Mouse (Mus musculus) myocyte (in vitro differentiated cells): ENCODE data around the gene Ybx3. TPM values are rescaled to one million over a fixed set of nuclear protein-coding genes. Genes with fewer than 3 reads are reported as not detected.

ENCODE experiments used
- H3K27me3 ChIP-seq: one replicate; pipeline ENCODE4 v1.6.1; 2011; ENCODE audit not compliant: control insufficient read depth, insufficient read depth, insufficient read length
- H3K36me3 ChIP-seq: one replicate; pipeline ENCODE4 v1.6.1; 2011; ENCODE audit not compliant: control insufficient read depth, insufficient read depth
- H3K4me2 ChIP-seq: one replicate; pipeline ENCODE4 v1.6.1; 2011; ENCODE audit warnings: low read depth, control low read depth
- H3K4me3 ChIP-seq: one replicate; pipeline ENCODE4 v1.5.1; 2011; ENCODE audit warnings: mild to moderate bottlenecking, control low read depth, moderate library complexity
- H3K79me2 ChIP-seq: one replicate; pipeline ENCODE4 v1.6.1; 2011; ENCODE audit not compliant: control insufficient read depth, insufficient read depth
- H3ac ChIP-seq: one replicate; pipeline ENCODE4 v1.6.1; 2011; ENCODE audit not compliant: control insufficient read depth, insufficient read length
- CEBPB ChIP-seq: IDR thresholded peaks from 2 replicates; pipeline ENCODE4 v1.6.1; 2011; ENCODE audit warnings: mild to moderate bottlenecking, moderate library complexity; ENCODE audit not compliant: poor library complexity, insufficient read depth, severe bottlenecking
- E2F4 ChIP-seq: IDR thresholded peaks from one replicate; pipeline ENCODE4 v1.6.1; 2011; ENCODE audit warnings: mild to moderate bottlenecking, control low read depth, moderate library complexity; ENCODE audit not compliant: insufficient read depth
- MAX ChIP-seq: IDR thresholded peaks from one replicate; pipeline ENCODE4 v1.6.1; 2011; ENCODE audit warnings: low read depth, mild to moderate bottlenecking, control low read depth
- MYOD1 ChIP-seq, 3 experiments: IDR thresholded peaks; one replicate each; pipeline ENCODE4 v1.6.1; 2011; ENCODE audit warnings: control low read depth in 2 of 3, low read depth in 2 of 3, mild to moderate bottlenecking in 2 of 3, moderate library complexity in 1 of 3; ENCODE audit not compliant: insufficient read length in 2 of 3, control insufficient read depth in 1 of 3
- MYOG ChIP-seq, 3 experiments: IDR thresholded peaks; one replicate each; pipeline ENCODE4 v1.6.1; 2011; ENCODE audit warnings: control low read depth in 2 of 3, low read depth in 2 of 3, mild to moderate bottlenecking in 2 of 3; ENCODE audit not compliant: insufficient read length in 2 of 3, control insufficient read depth in 1 of 3, insufficient read depth in 1 of 3
- POLR2A ChIP-seq: IDR thresholded peaks from one replicate; pipeline ENCODE4 v1.6.1; 2011; ENCODE audit warnings: low read depth, mild to moderate bottlenecking, control low read depth, moderate library complexity; ENCODE audit not compliant: insufficient read length
- POLR2AphosphoS2 ChIP-seq: IDR thresholded peaks from one replicate; pipeline ENCODE4 v1.6.1; 2011; ENCODE audit warnings: low read depth, control low read depth; ENCODE audit not compliant: insufficient read length
- REST ChIP-seq: IDR thresholded peaks from one replicate; pipeline ENCODE4 v1.6.1; 2011; ENCODE audit warnings: mild to moderate bottlenecking, control low read depth, moderate library complexity; ENCODE audit not compliant: insufficient read depth, insufficient read length
- SRF ChIP-seq: IDR thresholded peaks from one replicate; pipeline ENCODE4 v1.6.1; 2011; ENCODE audit warnings: low read depth; ENCODE audit not compliant: control insufficient read depth, insufficient read length
- TCF12 ChIP-seq: IDR thresholded peaks from one replicate; pipeline ENCODE4 v1.6.1; 2011; ENCODE audit warnings: mild to moderate bottlenecking, control low read depth; ENCODE audit not compliant: poor library complexity, insufficient read depth, severe bottlenecking
- TCF3 ChIP-seq: IDR thresholded peaks from one replicate; pipeline ENCODE4 v1.6.1; 2011; ENCODE audit warnings: low read depth, control low read depth; ENCODE audit not compliant: insufficient read length
- USF1 ChIP-seq: IDR thresholded peaks from one replicate; pipeline ENCODE4 v1.6.1; 2011; ENCODE audit warnings: low read depth, mild to moderate bottlenecking, control low read depth, moderate library complexity
- polyA plus RNA-seq: library from polyadenylated mRNA; unstranded; fragments of >200 nt; fragmentation: generic; extraction: Trizol; gene quantifications from one replicate; pipeline ENCODE4 v1.2.1, GENCODE M21; 2012; ENCODE audit warnings: missing spikeins

Ybx3 gene
- polyA plus RNA-seq, 1 experiment = 768 TPM

- Histone ChIP-seq H3ac (no peak overlapping the region), H3K4me3 (no peak overlapping the region), H3K4me2 (no peak overlapping the region), H3K36me3 (no peaks in the 10 kb centered on the region), H3K79me2 (no peaks in the 10 kb centered on the region), H3K27me3 (no peaks in the 10 kb centered on the region)
- no peak for TF ChIP-seq POLR2A
- no peak for TF ChIP-seq POLR2AphosphoS2
- no peak for TF ChIP-seq CEBPB
- no peak for TF ChIP-seq MYOG (IDR thresholded peaks at IDR 0.05; ENCODE audit: control insufficient read depth in 1 of 3, insufficient read depth in 1 of 3, insufficient read length in 2 of 3, low read depth in 2 of 3)
- TF ChIP-seq TCF3 = no peak
- no peak for TF ChIP-seq TCF12
- TF ChIP-seq E2F4 = no peak
- no peak for TF ChIP-seq USF1
- TF ChIP-seq MYOD1 (IDR thresholded peaks at IDR 0.05; ENCODE audit: control insufficient read depth in 1 of 3, insufficient read length in 2 of 3, low read depth in 2 of 3) = no peak
- no peak for TF ChIP-seq SRF
- TF ChIP-seq MAX = no peak
- no peak for TF ChIP-seq REST
Measured at GRCm38 (mm10) chr6:131419614-131420013, 31.3 kb upstream of the Ybx3 start.

- Histone ChIP-seq H3K4me3 (no peak overlapping the region), H3K27me3 (no peaks in the 10 kb centered on the region), H3K36me3 (no peaks in the 10 kb centered on the region), H3ac (no peak overlapping the region), H3K4me2 (peak overlapping the region; percentile 60), H3K79me2 (no peaks in the 10 kb centered on the region)
- TF ChIP-seq POLR2AphosphoS2 (no peak), TCF12 (no peak), USF1 (no peak), E2F4 (no peak)
Measured at GRCm38 (mm10) chr6:131418770-131419169, 30.5 kb upstream of the Ybx3 start.

GRCm38 (mm10) chr6:131411116-131411843 lies 23.0 kb upstream of the Ybx3 start:
- no peaks in the 10 kb centered on the region for H3K79me2 ChIP-seq
- TF ChIP-seq TCF12 (no peak), USF1 (no peak), REST (no peak), POLR2A (no peak), E2F4 (no peak), SRF (no peak), MAX (no peak), MYOG (IDR thresholded peaks at IDR 0.05; ENCODE audit: control insufficient read depth in 1 of 3, insufficient read depth in 1 of 3, insufficient read length in 2 of 3, low read depth in 2 of 3) (no peak), MYOD1 (IDR thresholded peaks at IDR 0.05; ENCODE audit: control insufficient read depth in 1 of 3, insufficient read length in 2 of 3, low read depth in 2 of 3) (no peak), TCF3 (no peak), CEBPB (no peak), POLR2AphosphoS2 (no peak)

GRCm38 (mm10) chr6:131406957-131407356 lies 18.7 kb upstream of the Ybx3 start:
- Histone ChIP-seq H3K27me3 (no peaks in the 10 kb centered on the region), H3K36me3 (no peaks in the 10 kb centered on the region), H3ac (no peak overlapping the region), H3K4me3 (no peak overlapping the region), H3K79me2 (no peaks in the 10 kb centered on the region), H3K4me2 (no peak overlapping the region)
- no peak for TF ChIP-seq POLR2A
- TF ChIP-seq TCF12 = no peak
- TF ChIP-seq USF1 = no peak
- no peak for TF ChIP-seq MAX
- TF ChIP-seq REST = no peak
- TF ChIP-seq MYOG (IDR thresholded peaks at IDR 0.05; ENCODE audit: control insufficient read depth in 1 of 3, insufficient read depth in 1 of 3, insufficient read length in 2 of 3, low read depth in 2 of 3) = no peak
- TF ChIP-seq SRF = no peak
- no peak for TF ChIP-seq CEBPB
- no peak for TF ChIP-seq MYOD1 (IDR thresholded peaks at IDR 0.05; ENCODE audit: control insufficient read depth in 1 of 3, insufficient read length in 2 of 3, low read depth in 2 of 3)
- TF ChIP-seq POLR2AphosphoS2 = no peak
- no peak for TF ChIP-seq TCF3
- TF ChIP-seq E2F4 = no peak

More at GRCm38 (mm10) chr6:131411116-131411843, 23.0 kb upstream of the Ybx3 start:
- Histone ChIP-seq H3ac (no peak overlapping the region), H3K4me3 (no peak overlapping the region), H3K27me3 (no peaks in the 10 kb centered on the region), H3K4me2 (peak overlapping the region; percentile 10), H3K36me3 (no peaks in the 10 kb centered on the region)
